Mouse (Mus musculus) B cell, adult 2 months (primary cell): Measurements from ENCODE around the gene Glrx.

Source experiments
- DNase-seq, 2 experiments: peaks; one replicate each; pipeline ENCODE4 v3.0.0; 2022

The Glrx gene

GRCm38 (mm10) chr13:75892291-75892690, 52.6 kb downstream of the Glrx start:
- no peak for DNase-seq

- DNase-seq = peak; percentile 29 to 31
These were observed 53.2 kb downstream of the Glrx start for GRCm38 (mm10) chr13:75892876-75893275.
